ENCODE assay signal across 8 mouse cellular contexts in genomic region chr6:86473077-86473476, GRCm38 (mm10). TPM values are rescaled to one million over a fixed set of nuclear protein-coding genes. Genes with fewer than 3 reads are reported as not detected.
DNase-seq lines count a peak whose midpoint lies in the region; ATAC-seq and TF ChIP-seq lines count a peak whose summit lies in the region.

No protein-coding gene starts in this region.

- H3K9ac ChIP-seq in liver, embryonic 16.5 days (ENCODE audit: low read depth, low read length): peak overlapping the region; percentile 72

- no peak for TF ChIP-seq CTCF in cerebellum, adult 2 months (IDR thresholded peaks at IDR 0.05; ENCODE audit: borderline replicate concordance, insufficient read depth, low read depth, low read length)
- TF ChIP-seq CTCF in testis, adult 2 months (IDR thresholded peaks at IDR 0.05; ENCODE audit: control insufficient read depth, insufficient read depth, insufficient replicate concordance, low read depth, low read length): no peak

- ATAC-seq in liver, embryonic 16.5 days (ENCODE audit: low read depth): no peak

- H3K36me3 ChIP-seq in testis, adult 2 months (ENCODE audit: control insufficient read depth, insufficient read depth, low read length): no peaks in the 10 kb centered on the region
- peaks cover 24% of the 10 kb centered on the region for H3K36me3 ChIP-seq in hindbrain, embryonic 10.5 days
- H3K36me3 ChIP-seq in liver, embryonic 16.5 days (ENCODE audit: control insufficient read depth, insufficient read depth): no peaks in the 10 kb centered on the region; the same call in 1 of the 2 replicates

- H3K4me3 ChIP-seq in cerebellum, adult 2 months (replicated peaks; ENCODE audit: insufficient read depth, low read depth, low read length): peak overlapping the region; percentile 59
- H3K4me3 ChIP-seq in testis, adult 2 months (ENCODE audit: control insufficient read depth, low read depth, low read length): peak overlapping the region; percentile 96
- peak overlapping the region; percentile 54 for H3K4me3 ChIP-seq in hindbrain, embryonic 10.5 days
- peak overlapping the region; percentile 68 for H3K4me3 ChIP-seq in liver, embryonic 16.5 days (ENCODE audit: low read depth, low read length)

- peak overlapping the region; percentile 91 for H3K27ac ChIP-seq in cerebellum, adult 2 months (ENCODE audit: insufficient read depth, low read length)
- peak overlapping the region; percentile 85 for H3K27ac ChIP-seq in testis, adult 2 months (ENCODE audit: control insufficient read depth, insufficient read depth, low read depth, low read length)
- peak overlapping the region; percentile 95 for H3K27ac ChIP-seq in hindbrain, embryonic 10.5 days
- H3K27ac ChIP-seq in liver, embryonic 16.5 days (ENCODE audit: low read length): peak overlapping the region; percentile 80

- WGBS in cerebellum, adult 2 months: 47% methylated on average over 7 of the region's 7 CpGs
- 61% methylated on average over 7 of the region's 7 CpGs for WGBS in hindbrain, embryonic 10.5 days
- WGBS in liver, embryonic 16.5 days (ENCODE audit: insufficient replicate concordance): 66% methylated on average over 7 of the region's 7 CpGs

- TF ChIP-seq POLR2A in cerebellum, adult 2 months (IDR thresholded peaks at IDR 0.05; ENCODE audit: borderline replicate concordance, insufficient read depth, low read length): no peak
- no peak for TF ChIP-seq POLR2A in testis, adult 2 months (IDR thresholded peaks at IDR 0.05; ENCODE audit: control insufficient read depth, low read depth, low read length)

- peaks cover 6% of the 10 kb centered on the region; the same call in 1 of the 2 replicates for H3K4me1 ChIP-seq in cerebellum, adult 2 months (ENCODE audit: control insufficient read depth, insufficient read depth, low read length)
- peaks cover 18% of the 10 kb centered on the region for H3K4me1 ChIP-seq in testis, adult 2 months (ENCODE audit: control insufficient read depth, insufficient read depth, low read length)
- H3K4me1 ChIP-seq in hindbrain, embryonic 10.5 days (replicated peaks): peaks cover 35% of the 10 kb centered on the region
- H3K4me1 ChIP-seq in liver, embryonic 16.5 days (ENCODE audit: control insufficient read depth, low read depth, low read length): peaks cover 18% of the 10 kb centered on the region

- peak overlapping the region; percentile 82 for H3K4me2 ChIP-seq in liver, embryonic 16.5 days (ENCODE audit: low read depth, low read length)

- DNase-seq in cerebellum, adult 2 months: peak in 1 of 2 experiments; percentile 41
- DNase-seq in cerebellum, adult 11-12 months: no peak
- DNase-seq in testis, postnatal 14 days (ENCODE audit: low spot score): no peak
- DNase-seq in hindbrain, embryonic 10.5 days (ENCODE audit: low spot score): peak; percentile 30
- DNase-seq in gastrocnemius, postnatal 4 days (ENCODE audit: low spot score in 2 of 2): no peak
- no peak for DNase-seq in layer of hippocampus, adult 18-20 months (ENCODE audit: low spot score in 2 of 2)

- H3K9me3 ChIP-seq in hindbrain, embryonic 10.5 days: no peaks in the 10 kb centered on the region
- H3K9me3 ChIP-seq in liver, embryonic 16.5 days (replicated peaks; ENCODE audit: control insufficient read depth, low read length): no peaks in the 10 kb centered on the region

- no peaks in the 10 kb centered on the region for H3K27me3 ChIP-seq in cerebellum, adult 2 months (ENCODE audit: control insufficient read depth, insufficient read depth, low read length)
- H3K27me3 ChIP-seq in testis, adult 2 months (ENCODE audit: control insufficient read depth, insufficient read depth, low read length): no peaks in the 10 kb centered on the region
- H3K27me3 ChIP-seq in hindbrain, embryonic 10.5 days (ENCODE audit: insufficient read depth, poor library complexity, severe bottlenecking): no peaks in the 10 kb centered on the region
- H3K27me3 ChIP-seq in liver, embryonic 16.5 days (ENCODE audit: control insufficient read depth, insufficient read depth, low read depth, low read length): no peaks in the 10 kb centered on the region

RNA-seq across cellular contexts. Expression of gene C87436, which starts 34.9 kb away (rescaled TPM):
- 24.3 and 25.3 TPM in 2 replicates for polyA plus RNA-seq in cerebellum, adult 2 months (2012; rRNA removed)
- 77.1 and 82.3 TPM in 2 replicates for polyA plus RNA-seq in testis, adult 2 months (2012; rRNA removed)
- polyA plus RNA-seq in hindbrain, embryonic 10.5 days (2016; fragmentation: Nextera tagmentation; extraction: Ambion mirVana): 24.4 and 26.2 TPM in 2 replicates
- 10.6 and 10.8 TPM in 2 replicates for polyA plus RNA-seq in liver, embryonic 16.5 days (2015; fragmentation: Nextera tagmentation; extraction: Ambion mirVana)
- total RNA-seq in gastrocnemius, postnatal 4 days (2021): 10 to 100 TPM; 11.3 to 12.4 TPM
- total RNA-seq in layer of hippocampus, adult 18-20 months (2021): 10 to 100 TPM; 17.5 to 17.8 TPM

RNA-seq across cellular contexts. Expression of gene Gm44790, which starts 46.6 kb away (rescaled TPM):
- polyA plus RNA-seq in cerebellum, adult 2 months (2012; rRNA removed): 0.82 and 1.1 TPM in 2 replicates
- polyA plus RNA-seq in testis, adult 2 months (2012; rRNA removed): 2.8 and 3.1 TPM in 2 replicates
- polyA plus RNA-seq in hindbrain, embryonic 10.5 days (2016; fragmentation: Nextera tagmentation; extraction: Ambion mirVana): 1.8 TPM in 1 of 2 replicates, not detected in the other
- polyA plus RNA-seq in liver, embryonic 16.5 days (2015; fragmentation: Nextera tagmentation; extraction: Ambion mirVana): not detected in 2 replicates
- total RNA-seq in gastrocnemius, postnatal 4 days (2021): not detected
- 1 to 10 TPM in 1 of 2 experiments, under 1 TPM in 1; 0.84 to 2.8 TPM for total RNA-seq in layer of hippocampus, adult 18-20 months (2021)

RNA-seq across cellular contexts. Expression of gene Pcbp1, which starts 53.0 kb away (rescaled TPM):
- 179 and 186 TPM in 2 replicates for polyA plus RNA-seq in cerebellum, adult 2 months (2012; rRNA removed)
- polyA plus RNA-seq in testis, adult 2 months (2012; rRNA removed): 91.6 and 99.3 TPM in 2 replicates
- 478 and 520 TPM in 2 replicates for polyA plus RNA-seq in hindbrain, embryonic 10.5 days (2016; fragmentation: Nextera tagmentation; extraction: Ambion mirVana)
- 82.3 and 84.0 TPM in 2 replicates for polyA plus RNA-seq in liver, embryonic 16.5 days (2015; fragmentation: Nextera tagmentation; extraction: Ambion mirVana)
- total RNA-seq in gastrocnemius, postnatal 4 days (2021): 100 to 1,000 TPM; 235 to 247 TPM
- total RNA-seq in layer of hippocampus, adult 18-20 months (2021): 100 to 1,000 TPM; 197 to 204 TPM
